Mouse (Mus musculus) right cerebral cortex, postnatal 4 days (tissue): ENCODE results near the gene Nrarp.

Experiments
- DNase-seq: peaks from one replicate; pipeline ENCODE4 v3.0.0-alpha.2; 2022

Gene Nrarp

GRCm38 (mm10) chr2:25231038-25231437 lies 50.5 kb downstream of the Nrarp start:
- DNase-seq = no peak
